Mouse (Mus musculus) CD8-positive naive resting alpha-beta T cell, adult 2 months (primary cell): ENCODE data around the gene Suz12.
"Not testable (repeated sequence)": the region's sequence is repeated elsewhere in the genome, so short reads cannot be mapped to it uniquely, and the experiment has no call there.

Source experiments
- DNase-seq, 2 experiments: peaks; one replicate each; pipeline ENCODE4 v3.0.0; 2022; ENCODE audit warnings: low read depth in 2 of 2, low spot score in 2 of 2

The Suz12 gene

DNA sequence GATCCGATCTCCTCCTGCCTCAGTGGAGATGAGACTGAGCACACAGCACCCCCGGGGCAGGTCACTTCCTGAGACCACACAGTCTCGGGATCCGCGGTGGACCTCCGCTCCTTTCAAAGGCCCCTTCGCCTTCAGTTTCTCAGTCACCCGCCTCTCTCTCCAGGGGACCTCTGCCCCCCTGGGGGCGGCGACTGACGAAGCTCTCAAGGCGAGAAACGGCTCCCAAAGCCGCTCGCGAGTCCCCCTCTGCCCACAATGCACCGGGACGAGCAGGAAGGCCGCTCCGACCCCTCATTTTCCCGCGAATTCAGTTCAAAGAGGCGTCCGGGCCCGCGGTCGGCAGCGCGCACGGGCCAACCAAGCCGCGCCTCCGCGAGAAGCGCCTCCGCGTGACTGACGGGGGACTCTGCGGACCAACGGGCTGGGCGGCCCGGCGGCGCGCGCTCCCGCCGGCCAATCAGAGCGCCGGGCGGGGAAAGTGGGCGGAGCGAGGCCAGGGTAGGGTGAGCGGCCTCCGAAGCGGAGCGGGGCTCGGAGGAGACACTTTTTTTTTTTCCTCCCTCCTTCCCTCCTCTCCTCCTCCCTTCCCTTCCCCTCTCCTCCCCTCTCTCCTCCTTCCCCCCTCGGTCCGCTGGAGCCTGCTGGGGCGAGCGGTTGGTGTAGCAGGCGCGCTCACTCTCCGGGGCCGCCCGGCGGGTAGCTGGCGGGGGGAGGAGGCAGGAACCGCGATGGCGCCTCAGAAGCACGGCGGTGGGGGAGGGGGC is at the start of gene Suz12:
Suz12 (plus strand) TSS at position 515 of the 764 bp plus-strand sequence.
- DNase-seq: peak; percentile 84 to 90

DNA sequence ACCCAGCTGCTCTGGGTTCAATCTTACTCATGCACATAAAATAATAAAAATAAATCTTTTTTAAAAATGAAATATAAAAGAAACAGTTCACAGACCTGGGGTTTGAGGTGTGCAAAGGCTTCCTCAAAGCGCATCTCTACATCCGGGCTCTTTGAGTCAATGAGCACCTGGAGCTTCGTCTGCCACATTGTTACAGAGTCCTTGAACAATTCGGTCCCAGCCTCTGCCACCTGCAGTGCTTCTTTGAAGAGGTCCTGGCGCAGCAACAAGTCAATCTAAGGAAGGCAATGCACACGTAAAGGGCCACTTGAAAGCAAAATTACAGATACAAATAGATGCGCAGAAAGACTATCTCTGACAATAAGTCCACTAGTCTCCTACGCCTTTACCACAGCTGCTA is 49.8 kb upstream of the Suz12 start:
- no peak for DNase-seq

DNA sequence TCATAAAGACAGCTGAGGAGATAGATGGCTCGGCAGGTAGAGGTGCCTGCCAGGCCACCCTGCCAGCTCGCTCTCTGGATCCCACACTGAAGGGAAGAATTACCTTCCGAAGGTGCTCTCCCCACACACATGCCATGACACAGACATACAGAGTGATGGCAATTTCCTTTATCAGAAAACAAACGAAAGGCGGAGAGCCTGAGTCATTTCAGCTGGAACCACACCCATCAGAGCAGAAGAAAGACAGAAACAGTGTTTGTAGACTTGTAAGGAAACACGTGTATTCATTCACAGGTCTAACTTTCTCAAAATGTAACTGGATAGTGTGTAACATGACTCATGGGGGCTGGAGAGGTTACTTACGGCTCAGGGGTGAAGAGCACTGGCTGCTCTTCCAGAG is 49.3 kb upstream of the Suz12 start:
- DNase-seq: no peak

- no peak for DNase-seq
These were observed 45.6 kb upstream of the Suz12 start for GRCm38 (mm10) chr11:79947265-79947664.

DNA sequence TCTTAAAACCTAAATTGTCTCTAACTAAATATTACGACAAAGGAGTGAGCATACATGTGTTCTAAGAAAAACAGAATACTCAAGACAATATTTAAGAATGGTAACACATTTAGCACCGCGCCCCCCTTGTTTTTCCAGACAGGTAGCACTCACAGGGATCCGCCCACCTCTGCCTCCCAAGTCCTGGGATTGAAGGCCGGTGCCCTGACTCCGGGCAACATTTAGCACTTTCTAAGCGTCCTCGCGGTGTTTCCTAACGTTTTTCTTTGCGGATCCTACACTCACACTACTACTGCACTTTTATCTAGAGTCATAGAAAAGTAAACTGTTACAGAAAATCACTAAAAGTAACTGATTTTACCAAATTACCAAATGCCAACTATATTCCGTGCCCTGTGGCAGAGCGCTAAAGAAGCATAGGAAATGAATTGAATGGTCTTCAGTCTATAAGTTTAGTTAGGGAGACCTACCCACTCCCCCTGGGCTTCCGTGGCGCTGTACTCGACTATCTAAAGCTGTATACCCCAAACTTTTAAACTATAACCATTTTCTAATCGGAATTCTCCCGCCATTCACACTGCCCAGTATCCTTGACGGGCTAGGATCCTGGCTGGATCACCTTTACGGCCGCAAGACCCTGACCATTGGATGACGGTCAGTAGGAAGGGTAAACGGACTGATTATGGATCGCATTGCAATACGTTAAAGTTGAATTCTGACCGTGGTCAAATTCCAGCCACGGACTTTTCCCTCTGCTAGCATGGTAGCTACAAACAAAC is 31.4 kb upstream of the Suz12 start:
- DNase-seq: no peak

GRCm38 (mm10) chr11:79962125-79962876 is 30.6 kb upstream of the Suz12 start, which contains the start of gene Utp6:
Gene Utp6 (minus strand): TSS chr11:79962390.
- DNase-seq: peak; percentile 99

- no peak for DNase-seq
These were observed 30.1 kb upstream of the Suz12 start for GRCm38 (mm10) chr11:79962877-79963183.

GRCm38 (mm10) chr11:79963212-79963974 is 29.5 kb upstream of the Suz12 start:
- no peak for DNase-seq

- no peak for DNase-seq
These were observed 27.0 kb upstream of the Suz12 start for GRCm38 (mm10) chr11:79965896-79966295.

DNA sequence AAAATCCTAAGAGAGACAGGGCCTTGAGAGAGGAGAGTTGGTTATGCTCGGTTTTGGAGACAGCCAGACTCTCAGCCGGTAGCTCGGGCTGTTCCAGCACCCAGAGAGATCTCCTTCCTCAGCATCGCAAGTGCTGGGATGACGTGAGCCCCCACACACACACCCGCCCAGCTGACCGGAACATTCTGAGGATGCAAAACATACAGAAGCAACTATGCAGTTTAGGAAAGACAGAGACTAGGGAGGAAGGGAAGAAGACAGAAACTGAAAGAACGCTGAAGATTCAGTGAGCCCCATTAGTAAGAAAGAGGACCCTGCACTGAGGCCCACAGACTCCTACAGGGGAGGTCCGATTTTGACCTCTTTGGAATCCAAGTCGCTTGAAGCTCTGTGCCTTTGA is 25.2 kb upstream of the Suz12 start:
- no peak for DNase-seq

GRCm38 (mm10) chr11:79973133-79973532 is 19.8 kb upstream of the Suz12 start:
- no peak for DNase-seq

- peak; percentile 9 to 27 for DNase-seq
These were observed 19.1 kb upstream of the Suz12 start for GRCm38 (mm10) chr11:79973626-79974476.

DNA sequence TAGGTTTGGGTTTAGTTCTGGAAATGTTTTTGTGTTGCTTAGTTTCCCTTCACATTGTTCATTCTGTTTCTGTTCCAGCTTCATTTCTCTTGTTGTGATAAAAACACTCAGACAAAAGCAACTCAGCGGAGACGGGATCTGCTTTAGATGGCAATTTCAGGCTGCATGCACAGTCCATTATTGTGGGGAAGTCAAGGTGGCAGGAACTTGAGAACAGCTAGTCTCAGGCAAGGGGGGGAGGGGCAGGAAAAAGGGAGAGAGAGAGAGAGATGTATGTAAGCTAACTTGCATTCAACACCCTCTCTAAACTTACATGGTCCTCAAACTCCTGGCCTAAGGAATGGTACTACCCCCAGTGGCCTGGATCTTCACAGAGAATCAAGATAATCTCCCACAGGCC is 17.5 kb upstream of the Suz12 start:
- no peak for DNase-seq

GRCm38 (mm10) chr11:79976222-79976621 is 16.7 kb upstream of the Suz12 start:
- no peak for DNase-seq

DNA sequence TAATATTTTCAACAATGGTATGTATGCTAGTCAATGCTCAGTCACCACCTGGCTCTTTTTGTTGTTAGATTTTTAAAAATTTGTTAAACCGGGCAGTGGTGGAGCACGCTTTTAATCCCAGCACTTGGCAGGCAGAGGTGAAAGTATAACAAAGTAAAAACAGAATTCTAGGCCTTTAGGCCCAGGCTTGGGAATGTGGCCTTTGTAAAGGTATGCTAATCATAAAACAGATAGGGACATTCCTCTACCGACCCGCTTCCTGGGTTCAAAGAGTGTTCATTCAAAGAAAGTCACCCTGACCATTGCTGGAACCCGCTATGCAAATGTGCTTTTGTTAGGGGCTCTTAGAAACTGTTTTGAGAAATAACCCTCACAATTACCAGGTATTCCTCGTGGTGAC is 16.3 kb upstream of the Suz12 start:
- not testable (repeated sequence) for DNase-seq

- not testable (repeated sequence) for DNase-seq
These were observed 15.8 kb upstream of the Suz12 start for GRCm38 (mm10) chr11:79977061-79977460.

DNA sequence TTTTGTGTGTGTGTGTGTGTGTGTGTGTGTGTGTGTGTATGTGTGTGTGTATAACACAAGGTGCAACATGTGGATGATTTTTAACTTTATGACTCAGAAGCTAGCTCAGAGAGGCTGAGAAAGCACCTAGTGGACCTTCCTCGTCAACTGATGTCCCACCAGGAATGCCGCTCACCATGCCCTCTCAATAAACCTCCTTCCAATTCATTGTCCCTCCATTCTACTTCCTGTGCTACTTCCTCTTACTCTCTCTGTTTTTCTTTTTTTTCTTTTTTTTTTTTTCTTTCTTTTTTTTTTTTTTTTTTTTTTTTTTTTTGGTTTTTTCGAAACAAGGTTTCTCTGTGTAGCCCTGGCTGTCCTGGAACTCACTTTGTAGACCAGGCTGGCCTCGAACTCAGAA is 15.2 kb upstream of the Suz12 start:
- DNase-seq: not testable (repeated sequence)

DNA sequence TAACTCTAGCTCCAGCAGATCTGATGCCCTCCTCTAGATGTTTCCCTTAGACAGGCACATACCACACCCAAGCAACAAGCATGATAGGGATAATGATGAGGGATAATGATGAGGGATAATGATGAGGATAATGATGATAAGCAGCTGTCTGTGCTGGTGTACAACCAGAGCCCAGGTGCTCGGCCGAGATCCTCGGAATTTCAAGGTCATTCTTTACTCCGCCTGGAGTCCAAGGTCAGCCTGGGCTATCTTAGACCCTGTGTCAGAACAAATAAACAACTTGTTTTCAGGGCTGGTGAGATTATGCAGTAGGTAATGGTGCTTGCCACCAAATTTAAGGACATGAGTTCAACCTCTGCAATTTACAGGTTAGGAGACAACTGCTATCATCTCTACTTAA is 6.0 kb upstream of the Suz12 start:
- no peak for DNase-seq

- no peak for DNase-seq
These were observed 5.0 kb upstream of the Suz12 start for GRCm38 (mm10) chr11:79987896-79988295.

DNA sequence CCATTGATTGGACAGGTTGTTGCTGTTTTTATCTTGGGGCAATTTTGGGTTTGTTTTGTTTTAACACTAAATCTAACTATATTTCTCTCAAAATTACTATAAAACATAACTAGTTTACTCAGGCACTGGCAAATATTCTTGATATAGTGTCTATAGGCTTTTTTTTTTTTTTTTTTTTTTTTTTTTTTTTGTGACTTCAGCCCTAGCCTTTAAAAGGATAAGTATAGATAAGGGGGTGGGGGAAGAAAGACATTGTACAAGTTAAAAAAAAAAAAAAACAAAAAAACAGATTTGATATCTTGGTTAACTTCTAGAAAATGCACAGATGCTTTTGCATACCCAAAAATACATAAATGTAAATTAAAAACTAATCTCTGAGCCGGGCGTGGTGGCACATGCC is 2.8 kb upstream of the Suz12 start:
- no peak for DNase-seq
